In genomic region chr10:59295241-59295811, GRCm38 (mm10) we compare ENCODE assay signal across 8 mouse cellular contexts. TPM values are rescaled to one million over a fixed set of nuclear protein-coding genes. Genes with fewer than 3 reads are reported as not detected.
DNase-seq lines count a peak whose midpoint lies in the region; TF ChIP-seq lines count a peak whose summit lies in the region.

No protein-coding gene starts in this region.

- peak; percentile 81 for DNase-seq in NIH3T3 (ENCODE audit: low read depth)
- DNase-seq in cerebellum, postnatal 25 days = peak; percentile 62 to 77
- DNase-seq in gastrocnemius, postnatal 14 days = peak; percentile 53
- DNase-seq in layer of hippocampus, adult 18-20 months (ENCODE audit: low spot score in 2 of 2) = peak; percentile 31 to 64
- DNase-seq in lung, postnatal 10 days = peak; percentile 76
- DNase-seq in retina, embryonic 14.5 days (ENCODE audit: low spot score) = peak; percentile 71
- DNase-seq in thymus, postnatal 36 days = peak; percentile 74 to 75

- no peaks in the 10 kb centered on the region for H3K36me3 ChIP-seq in C2C12 (ENCODE audit: control insufficient read depth, insufficient read depth)

- intact Hi-C loops in gastrocnemius, postnatal 14 days (cut with DNase I; ENCODE audit: low total_unique reads) = loop anchor here (5.0 to 10.0 kb wide), 2 partner anchors 62 to 569 kb away; no protein-coding TSS in a partner anchor

- H3K79me3 ChIP-seq in C2C12 (ENCODE audit: low read depth) = no peaks in the 10 kb centered on the region

- H3K79me2 ChIP-seq in C2C12 (ENCODE audit: control insufficient read depth, insufficient read depth) = no peaks in the 10 kb centered on the region

- peak; percentile 93 for TF ChIP-seq CTCF in C2C12 (IDR thresholded peaks at IDR 0.05; ENCODE audit: control insufficient read depth, insufficient read depth, insufficient read length)

- H3K27me3 ChIP-seq in C2C12 (ENCODE audit: control insufficient read depth, insufficient read depth, insufficient read length) = no peaks in the 10 kb centered on the region

- H3ac ChIP-seq in C2C12 (ENCODE audit: control insufficient read depth, insufficient read length, low read depth) = no peak overlapping the region

- H3K4me3 ChIP-seq in C2C12 (ENCODE audit: insufficient read depth, poor library complexity, severe bottlenecking) = no peak overlapping the region

TF ChIP-seq in C2C12, 6 proteins besides CTCF, POLR2A, EP300 and RAD21:
- peak; percentile 68 for TF ChIP-seq MAX (IDR thresholded peaks at IDR 0.05)
- TF ChIP-seq MYOD1 (IDR thresholded peaks at IDR 0.05; ENCODE audit: control insufficient read depth, insufficient read length, low read depth) = peak; percentile 53
- peak; percentile 17 for TF ChIP-seq USF1 (IDR thresholded peaks at IDR 0.05; ENCODE audit: low read depth)
- no peak for TF ChIP-seq FOSL1 (IDR thresholded peaks at IDR 0.05; ENCODE audit: insufficient read depth, low read length, poor library complexity, severe bottlenecking)
- TF ChIP-seq MYOG (IDR thresholded peaks at IDR 0.05; ENCODE audit: control insufficient read depth, extremely low read depth, insufficient read length) = no peak
- TF ChIP-seq CEBPB (IDR thresholded peaks at IDR 0.05; ENCODE audit: low read depth) = peak; percentile 19

RNA-seq across cellular contexts. Expression of gene P4ha1, which starts 27.8 kb away (rescaled TPM):
- polyA plus RNA-seq in C2C12 (2012; fragmentation: generic; extraction: Trizol) = 26.4 TPM
- 10 to 100 TPM; 29.9 to 34.2 TPM for total RNA-seq in gastrocnemius, postnatal 14 days (2021)
- 10 to 100 TPM; 58.3 to 63.9 TPM for total RNA-seq in layer of hippocampus, adult 18-20 months (2021)
